Mouse (Mus musculus) testis, adult 2 months (tissue): ENCODE measurements around the gene Utp4. TPM values are rescaled to one million over a fixed set of nuclear protein-coding genes. Genes with fewer than 3 reads are reported as not detected.

Source experiments
- H3K27ac ChIP-seq: fragments of 200-500 bp; 2 replicates; pipeline ENCODE4 v1.5.1; 2012; ENCODE audit warnings: low read depth, low read length; ENCODE audit not compliant: control insufficient read depth, insufficient read depth
- H3K27me3 ChIP-seq: fragments of 200-500 bp; 2 replicates; pipeline ENCODE4 v1.6.1; 2012; ENCODE audit warnings: mild to moderate bottlenecking, low read length, moderate library complexity; ENCODE audit not compliant: control insufficient read depth, insufficient read depth
- H3K36me3 ChIP-seq: fragments of 200-500 bp; 2 replicates; pipeline ENCODE4 v1.6.1; 2012; ENCODE audit warnings: mild to moderate bottlenecking, low read length; ENCODE audit not compliant: control insufficient read depth, insufficient read depth
- H3K4me1 ChIP-seq: fragments of 200-500 bp; 2 replicates; pipeline ENCODE4 v1.6.1; 2012; ENCODE audit warnings: low read length; ENCODE audit not compliant: control insufficient read depth, insufficient read depth
- H3K4me3 ChIP-seq: fragments of 200-500 bp; 2 replicates; pipeline ENCODE4 v1.5.1; 2012; ENCODE audit warnings: low read depth, mild to moderate bottlenecking, low read length, moderate library complexity, mixed read lengths; ENCODE audit not compliant: control insufficient read depth
- CTCF ChIP-seq: fragments of 200-500 bp; IDR thresholded peaks from 2 replicates; pipeline ENCODE4 v1.5.1; 2012; ENCODE audit warnings: low read depth, mild to moderate bottlenecking, inconsistent platforms, low read length, moderate library complexity; ENCODE audit not compliant: control insufficient read depth, insufficient read depth, insufficient replicate concordance
- POLR2A ChIP-seq: fragments of 200-500 bp; IDR thresholded peaks from 2 replicates; pipeline ENCODE4 v1.6.1; 2012; ENCODE audit warnings: low read depth, mild to moderate bottlenecking, inconsistent platforms, low read length, moderate library complexity; ENCODE audit not compliant: control insufficient read depth
- polyA plus RNA-seq: library from polyadenylated mRNA; depleted of rRNA; stranded (reverse); fragments of >200 nt; gene quantifications from 2 replicates; pipeline ENCODE4 v1.2.3, GENCODE M21; 2012

Utp4 gene
- polyA plus RNA-seq, 1 experiment = 27.4 TPM

DNA sequence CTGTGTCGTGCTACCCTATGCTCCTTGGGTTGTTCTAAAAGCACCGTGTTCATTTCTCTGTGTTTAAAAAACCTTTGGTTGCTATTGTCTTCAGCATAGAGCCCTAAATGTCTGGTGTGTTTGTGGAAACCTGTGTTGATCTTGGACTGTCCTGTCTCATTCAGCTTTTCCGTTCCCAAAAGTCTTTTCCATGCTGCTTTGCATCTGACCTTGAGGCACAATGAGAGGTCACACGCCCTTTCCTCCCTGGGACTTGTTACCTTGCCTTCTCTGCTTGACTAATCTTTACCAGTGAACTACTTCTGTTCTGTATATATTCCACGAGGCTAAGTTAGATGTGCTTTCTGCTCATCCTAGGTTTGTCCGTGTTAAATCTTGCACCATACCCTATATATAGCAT, 14.0 kb downstream of the Utp4 start:
- TF ChIP-seq CTCF = no peak
- no peak for TF ChIP-seq POLR2A
- Histone ChIP-seq H3K4me1 (no peaks in the 10 kb centered on the region), H3K4me3 (no peak overlapping the region), H3K27ac (no peak overlapping the region), H3K27me3 (no peaks in the 10 kb centered on the region), H3K36me3 (peaks cover 6% of the 10 kb centered on the region)

GRCm38 (mm10) chr8:106908291-106908690, 14.9 kb downstream of the Utp4 start:
- no peak for TF ChIP-seq POLR2A
- TF ChIP-seq CTCF = no peak
- Histone ChIP-seq H3K4me3 (no peak overlapping the region), H3K36me3 (peaks cover 6% of the 10 kb centered on the region), H3K27ac (no peak overlapping the region), H3K27me3 (no peaks in the 10 kb centered on the region), H3K4me1 (no peaks in the 10 kb centered on the region)

- no peaks in the 10 kb centered on the region for H3K4me1 ChIP-seq
- H3K27me3 ChIP-seq = no peaks in the 10 kb centered on the region
- no peak overlapping the region for H3K27ac ChIP-seq
- H3K4me3 ChIP-seq = no peak overlapping the region
- TF ChIP-seq CTCF (no peak), POLR2A (no peak)
- H3K36me3 ChIP-seq = peaks cover 5% of the 10 kb centered on the region
Observed at GRCm38 (mm10) chr8:106913631-106914030, 20.2 kb downstream of the Utp4 start.

DNA sequence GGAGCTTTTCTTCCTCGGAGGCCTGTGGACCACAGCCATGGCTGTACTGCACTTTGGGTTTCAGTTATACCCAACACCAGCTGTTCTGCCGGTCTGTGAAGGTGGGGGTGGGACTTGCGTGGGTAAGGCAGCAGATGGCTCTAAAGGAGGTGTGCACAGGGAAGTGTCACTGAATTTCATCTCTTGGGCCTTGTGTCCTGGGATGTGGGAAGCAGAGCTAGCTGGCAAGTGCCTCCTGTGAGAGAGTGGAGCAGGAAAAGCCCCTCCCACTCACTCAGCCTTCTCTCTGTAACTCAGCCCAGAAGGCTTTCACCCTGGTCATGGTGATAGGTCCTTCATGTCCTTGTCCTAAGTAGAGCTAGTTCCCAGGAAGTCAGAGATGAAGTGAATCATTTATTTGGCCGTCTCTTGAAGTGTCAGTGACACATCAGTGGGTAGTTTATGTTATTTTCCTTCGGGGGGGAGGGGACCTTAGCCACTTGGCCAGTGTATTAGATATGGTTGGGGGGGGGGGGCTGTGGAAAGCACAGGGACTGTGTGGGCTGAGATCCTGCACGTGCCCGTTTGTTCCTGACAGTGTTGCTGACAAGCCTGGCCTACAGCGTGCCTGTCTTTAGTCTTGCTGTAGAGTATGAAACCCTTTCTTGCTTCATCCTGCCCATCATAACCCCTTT, 26.4 kb downstream of the Utp4 start:
- H3K27ac ChIP-seq = no peak overlapping the region
- no peak overlapping the region for H3K4me3 ChIP-seq
- peaks cover 1% of the 10 kb centered on the region; the same call in 1 of the 2 replicates for H3K36me3 ChIP-seq
- no peaks in the 10 kb centered on the region for H3K4me1 ChIP-seq
- TF ChIP-seq CTCF (no peak), POLR2A (no peak)
- H3K27me3 ChIP-seq = no peaks in the 10 kb centered on the region

- Histone ChIP-seq H3K27ac (no peak overlapping the region), H3K4me1 (no peaks in the 10 kb centered on the region), H3K27me3 (no peaks in the 10 kb centered on the region), H3K4me3 (no peak overlapping the region), H3K36me3 (no peaks in the 10 kb centered on the region; the same call in 1 of the 2 replicates)
- TF ChIP-seq POLR2A (no peak), CTCF (no peak)
Observed at GRCm38 (mm10) chr8:106920395-106920741, 26.9 kb downstream of the Utp4 start.

DNA sequence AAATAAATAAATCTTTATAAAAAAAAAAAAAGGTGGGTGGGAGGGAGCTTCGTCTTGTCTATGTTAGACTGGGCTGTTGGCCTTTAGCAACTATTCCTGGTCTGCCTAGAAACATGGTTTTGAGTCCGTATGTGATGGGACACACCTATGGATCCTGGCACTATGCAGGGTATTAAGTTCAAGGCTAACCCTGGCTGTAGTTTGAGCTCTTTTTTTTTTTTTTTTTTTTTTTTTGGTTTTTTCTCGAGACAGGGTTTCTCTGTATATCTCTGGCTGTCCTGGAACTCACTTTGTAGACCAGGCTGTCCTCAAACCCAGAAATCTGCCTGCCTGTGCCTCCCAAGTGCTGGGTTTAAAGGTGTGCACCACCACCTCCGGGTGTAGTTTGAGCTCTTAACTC, 30.6 kb downstream of the Utp4 start:
- H3K27me3 ChIP-seq = no peaks in the 10 kb centered on the region
- TF ChIP-seq CTCF (no peak), POLR2A (no peak)
- H3K4me3 ChIP-seq = no peak overlapping the region
- H3K36me3 ChIP-seq = no peaks in the 10 kb centered on the region; the same call in 1 of the 2 replicates
- H3K27ac ChIP-seq = no peak overlapping the region
- no peaks in the 10 kb centered on the region; the same call in 1 of the 2 replicates for H3K4me1 ChIP-seq

DNA sequence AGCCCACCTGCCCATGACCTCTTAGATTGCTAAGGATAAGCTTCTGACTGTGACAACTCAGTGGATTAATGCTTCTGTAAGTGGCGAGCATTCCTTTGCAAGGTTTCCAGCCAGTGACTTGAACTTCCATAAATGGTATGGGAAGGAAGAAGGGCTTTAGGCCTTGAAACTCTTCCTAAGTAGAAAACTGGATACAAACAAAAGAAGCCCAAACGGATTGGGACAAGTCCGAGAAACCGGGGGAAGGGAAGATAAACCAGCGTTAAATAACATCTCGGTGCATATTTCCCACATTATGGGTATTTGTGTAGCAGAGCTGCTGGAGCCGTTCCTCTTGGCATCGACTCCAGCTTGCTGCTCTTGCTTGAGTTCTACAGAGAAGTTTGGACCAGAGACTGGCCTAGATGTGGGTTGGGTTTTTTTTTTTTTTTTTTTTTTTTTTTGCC, 31.5 kb downstream of the Utp4 start:
- TF ChIP-seq POLR2A = no peak
- no peak for TF ChIP-seq CTCF
- Histone ChIP-seq H3K27me3 (no peaks in the 10 kb centered on the region), H3K4me3 (no peak overlapping the region), H3K36me3 (no peaks in the 10 kb centered on the region; the same call in 1 of the 2 replicates), H3K27ac (peak overlapping the region; percentile 33; the same call in 1 of the 2 replicates), H3K4me1 (no peaks in the 10 kb centered on the region; the same call in 1 of the 2 replicates)
